Mouse (Mus musculus) adrenal gland, adult (tissue): ENCODE results near the gene Des.

Source experiments
- DNase-seq, 2 experiments: peaks; one replicate each; pipeline ENCODE4 v3.0.0; 2022 to 2023; ENCODE audit warnings: low spot score in 1 of 2; ENCODE audit not compliant: inconsistent age in 2 of 2

Gene Des

GRCm38 (mm10) chr1:75360112-75361031, at the start of gene Des:
Gene Des, plus strand, starts transcription at chr1:75360329.
- peak; percentile 34 to 55 for DNase-seq

- peak in 1 of 2 experiments; percentile 59 for DNase-seq
Observed at GRCm38 (mm10) chr1:75311694-75312093, 48.4 kb upstream of the Des start.

GRCm38 (mm10) chr1:75315011-75315410, 45.1 kb upstream of the Des start:
- DNase-seq = peak in 1 of 2 experiments; percentile 43

GRCm38 (mm10) chr1:75315456-75316365, 44.4 kb upstream of the Des start:
- DNase-seq = peak; percentile 58 to 63

- peak; percentile 92 to 97 for DNase-seq
Observed at GRCm38 (mm10) chr1:75316861-75317240, 43.3 kb upstream of the Des start.

GRCm38 (mm10) chr1:75317241-75318201, 42.6 kb upstream of the Des start, which contains the start of gene Dnpep:
Gene Dnpep, minus strand, starts transcription at chr1:75317990.
- DNase-seq = peak; percentile 100

- peak in 1 of 2 experiments; percentile 33 for DNase-seq
Observed at GRCm38 (mm10) chr1:75318301-75318700, 41.8 kb upstream of the Des start.

GRCm38 (mm10) chr1:75318736-75319135, 41.4 kb upstream of the Des start:
- DNase-seq = peak in 1 of 2 experiments; percentile 38

- no peak for DNase-seq
Observed at GRCm38 (mm10) chr1:75319166-75319565, 41.0 kb upstream of the Des start.

GRCm38 (mm10) chr1:75327461-75327860, 32.7 kb upstream of the Des start:
- no peak for DNase-seq

GRCm38 (mm10) chr1:75331271-75331670, 28.9 kb upstream of the Des start:
- DNase-seq = no peak

- no peak for DNase-seq
Observed at GRCm38 (mm10) chr1:75336461-75336860, 23.7 kb upstream of the Des start.

GRCm38 (mm10) chr1:75337097-75337496, 23.0 kb upstream of the Des start:
- no peak for DNase-seq

- peak in 1 of 2 experiments; percentile 33 for DNase-seq
Observed at GRCm38 (mm10) chr1:75338091-75338694, 21.9 kb upstream of the Des start.

GRCm38 (mm10) chr1:75339337-75339736, 20.8 kb upstream of the Des start:
- no peak for DNase-seq

GRCm38 (mm10) chr1:75340519-75340918, 19.6 kb upstream of the Des start:
- no peak for DNase-seq

GRCm38 (mm10) chr1:75342874-75343416, 17.2 kb upstream of the Des start:
- peak; percentile 56 to 88 for DNase-seq

GRCm38 (mm10) chr1:75344291-75345035, 15.7 kb upstream of the Des start:
- peak in 1 of 2 experiments; percentile 33 for DNase-seq
